Mouse (Mus musculus) large intestine, adult 2 months (tissue): ENCODE results near the gene Akr1c6. TPM values are rescaled to one million over a fixed set of nuclear protein-coding genes. Genes with fewer than 3 reads are reported as not detected.
"Not testable (repeated sequence)": the region's sequence is repeated elsewhere in the genome, so short reads cannot be mapped to it uniquely, and the experiment has no call there.

Experiments
- DNase-seq: peaks from one replicate; pipeline ENCODE4 v3.0.0-alpha.2; 2012; ENCODE audit warnings: low read depth, low spot score
- WGBS: fragments of 180-500 bp; shearing (Covaris S2); methylation state at CpG from one replicate; pipeline ENCODE4 v1.1.7; 2018; 5-methylcytosine and 5-hydroxymethylcytosine counted together
- polyA plus RNA-seq: library from polyadenylated mRNA; depleted of rRNA; stranded (reverse); fragments of >200 nt; gene quantifications from 2 replicates; pipeline ENCODE4 v1.2.3, GENCODE M21; 2012; rRNA removed

Akr1c6 gene
- polyA plus RNA-seq, result not detected in 2 replicates

DNA sequence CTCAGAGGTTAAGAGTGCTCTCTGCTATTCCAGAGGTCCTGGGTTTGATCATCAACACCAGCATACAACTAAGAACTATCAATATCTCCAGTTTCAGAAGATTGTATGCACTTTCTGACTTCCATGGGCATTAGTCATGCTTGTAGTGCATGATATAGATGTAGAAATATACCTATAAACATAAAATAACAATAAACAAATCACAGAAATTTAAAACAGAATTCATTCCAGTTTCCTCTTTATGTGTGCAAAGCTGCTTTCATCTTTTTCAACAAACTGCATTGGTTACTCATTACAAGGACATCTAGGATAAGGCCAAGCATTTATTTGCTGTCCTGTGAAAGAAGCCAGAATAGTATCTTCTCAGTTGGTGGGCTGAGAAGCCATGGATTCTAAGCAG, at the start of gene Akr1c6:
Gene Akr1c6 (plus strand): TSS at position 301 of the 400 bp plus-strand sequence.
- DNase-seq, result no peak

- 9% methylated on average over 1 of the region's 1 CpGs for WGBS
- no peak for DNase-seq
These were observed 49.2 kb upstream of the Akr1c6 start for GRCm38 (mm10) chr13:4384918-4385317.

DNA sequence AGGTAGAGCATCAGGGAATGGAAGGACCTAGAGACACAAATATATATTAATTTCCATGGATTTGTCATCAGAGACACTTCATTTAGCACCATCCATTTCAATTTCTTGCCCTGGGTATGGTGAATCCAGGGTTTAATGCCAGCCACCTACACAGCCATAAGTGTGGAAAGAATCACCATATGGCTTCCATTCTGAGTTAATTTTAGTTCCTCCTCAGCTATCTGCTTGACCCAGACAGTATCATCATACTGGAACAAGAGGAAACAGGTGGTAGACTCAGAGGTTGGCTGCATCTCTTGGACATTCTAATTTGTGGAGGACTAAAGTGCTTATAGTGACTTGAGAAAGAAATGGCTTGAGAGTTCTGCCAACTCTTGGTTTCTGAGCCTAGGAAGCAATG, 48.6 kb upstream of the Akr1c6 start:
- DNase-seq, result no peak

DNA sequence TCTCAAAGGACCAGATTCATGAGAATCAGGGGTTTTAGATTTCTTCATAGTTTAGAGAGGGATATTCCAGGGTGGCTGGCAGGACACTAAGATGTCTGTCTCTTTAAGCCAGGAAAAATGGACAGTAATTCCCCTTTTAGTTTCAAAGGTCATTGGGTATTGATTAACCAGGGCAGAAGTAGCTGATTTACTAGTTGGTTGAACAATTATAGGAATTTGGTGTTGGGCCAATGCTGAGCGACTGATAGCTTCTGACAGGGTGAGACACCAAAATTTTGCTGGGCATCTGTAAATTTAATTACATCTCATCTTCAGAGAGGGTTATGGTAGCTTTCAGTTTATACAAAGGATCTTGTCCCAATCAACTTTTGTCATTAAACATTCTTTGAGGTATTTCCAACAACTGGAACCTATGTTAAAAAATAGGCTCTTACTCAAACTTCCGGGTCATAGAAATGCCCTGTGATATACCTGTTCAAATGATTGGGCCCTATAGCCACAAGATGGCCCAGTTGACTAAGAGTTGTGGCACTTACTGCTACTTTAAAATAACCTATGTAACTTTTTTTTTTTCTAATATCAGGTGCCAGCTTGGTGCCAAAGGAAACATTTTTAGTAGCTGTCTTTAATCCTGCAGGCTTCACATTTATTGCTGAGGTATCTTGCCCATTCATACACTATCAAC, 45.2 kb upstream of the Akr1c6 start:
- peak; percentile 64 for DNase-seq
- 36% methylated on average over 2 of the region's 2 CpGs for WGBS

GRCm38 (mm10) chr13:4400360-4400759, 33.7 kb upstream of the Akr1c6 start:
- not testable (repeated sequence) for DNase-seq
- 43% methylated on average over 1 of the region's 1 CpGs for WGBS

DNA sequence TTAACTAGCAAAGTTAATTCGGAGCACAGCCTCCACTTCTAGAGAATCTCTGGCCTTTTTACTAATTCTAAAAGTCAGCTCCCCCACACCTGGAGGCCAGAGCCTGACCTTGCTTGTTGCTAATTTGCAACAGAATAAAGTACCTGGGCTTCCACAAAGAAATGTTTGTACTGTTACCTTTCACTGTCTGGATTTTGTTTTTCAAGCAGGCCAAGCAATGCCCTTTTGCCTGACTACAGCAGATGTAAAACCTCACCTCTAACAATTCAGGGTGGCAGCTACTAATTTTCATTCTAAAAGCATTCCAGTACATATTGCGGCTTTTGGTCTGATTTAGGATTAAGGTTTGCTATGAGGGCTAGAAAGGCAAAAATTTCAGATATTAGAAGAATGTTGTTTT, 33.3 kb upstream of the Akr1c6 start:
- DNase-seq, result no peak
- WGBS, result 91% methylated on average over 2 of the region's 2 CpGs

DNA sequence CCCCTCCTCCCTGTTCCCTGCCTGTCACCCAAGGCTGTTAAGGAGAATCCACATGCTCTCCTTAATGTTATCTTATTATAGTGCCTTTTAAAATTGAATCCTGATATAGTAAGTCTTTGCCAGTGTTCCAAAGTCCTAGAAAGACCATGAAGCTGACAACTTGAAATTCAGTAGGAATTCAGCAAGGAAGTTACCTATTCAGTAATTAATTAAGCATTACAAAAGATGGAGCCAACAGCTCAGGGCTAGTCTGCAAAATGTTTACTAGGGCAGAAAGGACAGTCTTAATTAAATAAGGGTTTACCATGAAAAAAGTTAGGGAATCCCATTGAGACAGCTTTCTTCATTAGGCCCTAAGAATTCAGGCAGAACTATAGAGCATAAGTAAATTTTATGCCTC, 31.9 kb upstream of the Akr1c6 start:
- no peak for DNase-seq

DNA sequence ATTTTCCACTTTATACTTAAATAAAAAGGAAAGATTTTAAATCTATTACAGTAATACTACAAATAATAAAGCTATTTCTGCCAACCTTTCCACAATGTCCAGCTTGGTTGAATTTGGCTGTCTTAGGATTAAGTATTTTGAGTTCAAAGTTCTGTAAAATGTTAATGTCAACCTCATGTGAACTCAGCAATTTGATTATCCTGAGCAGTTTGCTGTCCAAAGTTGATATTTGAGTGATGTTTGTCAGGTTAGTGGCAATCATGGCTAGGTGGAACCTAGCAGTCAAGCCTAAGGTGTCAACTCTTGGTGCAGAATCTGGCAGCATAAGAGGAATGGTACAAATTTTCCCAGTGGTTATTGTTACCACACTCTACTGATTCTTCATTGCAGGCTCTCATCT, 29.4 kb upstream of the Akr1c6 start:
- no peak for DNase-seq

- no peak for DNase-seq
- WGBS, result 65% methylated on average over 1 of the region's 1 CpGs
These were observed 27.3 kb upstream of the Akr1c6 start for GRCm38 (mm10) chr13:4406771-4407170.

- 90% methylated on average over 2 of the region's 2 CpGs for WGBS
- no peak for DNase-seq
These were observed 5.5 kb upstream of the Akr1c6 start for GRCm38 (mm10) chr13:4428558-4428957.

DNA sequence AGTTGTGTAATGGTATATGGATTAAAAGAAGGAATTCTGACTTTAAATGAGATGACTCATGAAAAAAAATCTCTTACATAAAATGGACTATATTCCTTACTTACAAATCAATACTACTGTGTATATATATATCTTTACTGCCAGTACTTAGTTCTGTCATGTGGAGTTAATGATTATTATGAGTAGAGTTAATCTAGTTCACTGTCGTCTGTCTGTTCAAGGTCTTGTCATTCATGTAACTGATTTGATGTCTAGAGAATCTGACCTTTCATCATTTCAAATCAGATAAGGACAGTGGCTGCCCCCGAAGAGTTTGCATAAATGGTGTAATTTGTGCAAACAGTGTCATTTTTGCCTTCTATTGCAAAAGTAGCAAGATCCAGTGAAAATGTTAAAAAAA, 5.1 kb upstream of the Akr1c6 start:
- WGBS, result 36% methylated on average over 2 of the region's 2 CpGs
- DNase-seq, result no peak

DNA sequence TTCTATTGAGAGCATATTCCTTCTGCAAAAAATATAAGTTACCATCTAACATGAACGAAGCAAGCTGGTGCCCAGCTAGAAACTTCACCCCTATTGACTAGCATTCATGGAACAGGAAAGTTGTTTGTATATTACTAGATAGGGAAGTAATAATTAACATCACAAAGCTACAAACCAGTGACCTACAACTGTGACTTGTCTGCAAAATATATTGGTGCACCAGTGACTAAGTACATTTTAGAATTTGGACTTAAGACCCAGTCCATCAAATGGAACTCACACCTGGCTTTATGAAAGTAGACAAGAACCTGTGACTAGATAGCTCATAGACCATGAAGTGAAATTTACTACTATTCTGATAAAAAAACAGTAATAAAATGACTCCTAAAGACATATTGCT, 3.0 kb upstream of the Akr1c6 start:
- no peak for DNase-seq
- 82% methylated on average over 1 of the region's 1 CpGs for WGBS

GRCm38 (mm10) chr13:4465641-4466040, 31.5 kb downstream of the Akr1c6 start:
- DNase-seq, result no peak
- 85% methylated on average over 2 of the region's 2 CpGs for WGBS

GRCm38 (mm10) chr13:4467896-4468295, 33.8 kb downstream of the Akr1c6 start:
- DNase-seq, result no peak
- 14% methylated on average over 1 of the region's 1 CpGs for WGBS

Other genes starting within 250 kb of the Akr1c6 start
- 26.4 and 30.3 TPM in 2 replicates for gene Akr1c13, start 243.2 kb upstream of the Akr1c6 start, polyA plus RNA-seq
- gene Akr1c19, start 205.6 kb upstream of the Akr1c6 start, polyA plus RNA-seq, result 7.9 and 10.5 TPM in 2 replicates
- gene Akr1c12, start 154.9 kb upstream of the Akr1c6 start, polyA plus RNA-seq, result 25.0 and 27.4 TPM in 2 replicates
- gene Akr1c20, start 89.0 kb downstream of the Akr1c6 start, polyA plus RNA-seq, result not detected in 2 replicates
- not detected in 2 replicates for gene Akr1c21, start 139.8 kb downstream of the Akr1c6 start, polyA plus RNA-seq
- gene Akr1e1, start 174.9 kb downstream of the Akr1c6 start, polyA plus RNA-seq, result 2.1 and 3.5 TPM in 2 replicates